Mouse (Mus musculus) erythroid progenitor cell, adult 5-6 weeks (primary cell): ENCODE measurements around the gene 1190002N15Rik. TPM values are rescaled to one million over a fixed set of nuclear protein-coding genes. Genes with fewer than 3 reads are reported as not detected.

Experiments used
- total RNA-seq, 2 experiments: library from RNA; stranded (forward) in 1 of 2; stranded (reverse) in 1 of 2; fragments of 150-400 nt in 1 of 2; fragments of 186-747, 209-891 nt in 1 of 2; gene quantifications; 2 replicates each; pipeline versions ENCODE4 v1.2.3 to v1.2.4; 2015 to 2017; ENCODE audit warnings: low replicate concordance in 2 of 2

1190002N15Rik gene
- total RNA-seq, 2 experiments from 2014 or later: 16.0 to 16.8 TPM

Other genes with a start within 250 kb of the 1190002N15Rik start
- gene Slc9a9, start 131.8 kb upstream of the 1190002N15Rik start, total RNA-seq (2015; ENCODE audit: low replicate concordance): 5.4 and 7.9 TPM in 2 replicates
- 3.5 and 13.0 TPM in 2 replicates for gene Slc9a9, start 131.8 kb upstream of the 1190002N15Rik start, total RNA-seq (2017; ENCODE audit: low replicate concordance)